Mouse (Mus musculus): Measurements from ENCODE around the gene Cebpz. TPM values are rescaled to one million over a fixed set of nuclear protein-coding genes. Genes with fewer than 3 reads are reported as not detected.

The Cebpz gene
- polyA plus RNA-seq, 1 experiment from 2014 or later, result 65.6 TPM

GRCm38 (mm10) chr17:78937229-78937853 is 475 bp upstream of the Cebpz start:
- H3K4me2 ChIP-seq (replicated peaks), result peak overlapping the region; percentile 75
- peak overlapping the region; percentile 81 for H3K4me3 ChIP-seq
- peak; percentile 30; the same call in 1 of the 2 replicates for ATAC-seq (ENCODE audit: low FRiP score)
- peak overlapping the region; percentile 71 for H3K9ac ChIP-seq
- no peaks in the 10 kb centered on the region for H3K27me3 ChIP-seq
- H3K4me1 ChIP-seq, result peaks cover 18% of the 10 kb centered on the region
- H3K36me3 ChIP-seq, result peaks cover 36% of the 10 kb centered on the region
- peak overlapping the region; percentile 40; the same call in 1 of the 2 replicates for H3K27ac ChIP-seq
- H3K9me3 ChIP-seq (replicated peaks), result no peaks in the 10 kb centered on the region
- 11% methylated on average over 26 of the region's 26 CpGs for WGBS

DNA sequence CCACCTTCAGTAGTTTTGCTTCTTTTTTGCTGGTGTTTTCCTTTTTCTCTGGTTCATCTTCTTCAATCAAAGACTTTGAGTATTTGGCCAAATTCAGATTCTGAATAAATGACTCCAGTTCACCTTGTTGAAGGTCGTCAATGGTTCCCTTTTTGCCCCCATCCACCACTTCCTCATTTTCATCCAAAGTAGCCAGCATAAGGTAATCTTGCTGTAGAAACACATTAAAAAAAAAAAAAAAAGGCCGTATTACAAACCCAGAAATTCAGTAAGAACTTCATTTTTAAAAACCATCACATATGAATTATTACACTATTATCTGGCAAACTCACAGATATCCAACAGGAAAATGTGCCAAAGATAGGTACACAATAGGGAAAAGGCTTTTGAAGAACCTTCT is 1.0 kb downstream of the Cebpz start:
- H3K36me3 ChIP-seq, result peaks cover 41% of the 10 kb centered on the region
- 86% methylated on average over 2 of the region's 2 CpGs for WGBS
- no peaks in the 10 kb centered on the region for H3K27me3 ChIP-seq
- ATAC-seq (ENCODE audit: low FRiP score), result no peak
- H3K27ac ChIP-seq, result no peak overlapping the region
- H3K4me2 ChIP-seq (replicated peaks), result peak overlapping the region; percentile 75
- peak overlapping the region; percentile 81 for H3K4me3 ChIP-seq
- H3K4me1 ChIP-seq, result peaks cover 18% of the 10 kb centered on the region
- peak overlapping the region; percentile 75 for H3K9ac ChIP-seq
- H3K9me3 ChIP-seq (replicated peaks), result no peaks in the 10 kb centered on the region

GRCm38 (mm10) chr17:78917696-78918095 is 19.2 kb downstream of the Cebpz start:
- Histone ChIP-seq H3K4me3 (no peak overlapping the region; the same call in 1 of the 2 replicates), H3K9ac (peak overlapping the region; percentile 78; the same call in 1 of the 2 replicates)

DNA sequence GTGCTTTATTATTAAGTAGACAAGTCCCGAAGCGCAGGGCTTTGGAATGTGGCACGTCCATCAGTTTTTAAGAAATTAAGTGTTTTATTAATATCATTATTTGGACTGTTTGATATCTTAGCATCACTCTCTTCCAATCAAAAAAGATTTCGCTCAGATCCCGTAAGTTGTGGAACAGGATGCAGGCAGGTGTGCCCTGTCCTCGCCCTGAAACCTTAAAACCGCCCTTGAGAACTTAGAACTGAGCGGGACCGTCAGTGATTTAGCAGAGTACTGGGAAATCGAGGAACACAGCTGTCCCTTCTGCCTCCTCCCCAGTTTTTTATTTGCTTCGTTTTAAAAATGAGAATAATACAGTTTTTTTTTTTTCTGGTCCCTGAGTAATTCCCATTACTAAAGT is 20.0 kb downstream of the Cebpz start:
- H3K27ac ChIP-seq, result peak overlapping the region; percentile 83
- H3K4me3 ChIP-seq, result peak overlapping the region; percentile 66
- H3K27me3 ChIP-seq, result no peaks in the 10 kb centered on the region
- WGBS, result 4% methylated on average over 11 of the region's 11 CpGs
- H3K9me3 ChIP-seq (replicated peaks), result no peaks in the 10 kb centered on the region
- peaks cover 26% of the 10 kb centered on the region for H3K36me3 ChIP-seq
- ATAC-seq (ENCODE audit: low FRiP score), result peak; percentile 21
- H3K9ac ChIP-seq, result peak overlapping the region; percentile 78
- H3K4me2 ChIP-seq (replicated peaks), result peak overlapping the region; percentile 68
- peaks cover 14% of the 10 kb centered on the region for H3K4me1 ChIP-seq

More at GRCm38 (mm10) chr17:78917696-78918095, 19.2 kb downstream of the Cebpz start:
- H3K27me3 ChIP-seq, result no peaks in the 10 kb centered on the region
- no peak overlapping the region for H3K27ac ChIP-seq
- H3K36me3 ChIP-seq, result peaks cover 33% of the 10 kb centered on the region
- no peaks in the 10 kb centered on the region for H3K9me3 ChIP-seq (replicated peaks)
- peak overlapping the region; percentile 68 for H3K4me2 ChIP-seq (replicated peaks)
- H3K4me1 ChIP-seq, result peaks cover 14% of the 10 kb centered on the region
- 54% methylated on average over 6 of the region's 6 CpGs for WGBS
- ATAC-seq (ENCODE audit: low FRiP score), result no peak

- ATAC-seq (ENCODE audit: low FRiP score), result peak; percentile 96
- under 1% methylated on average over 37 of the region's 37 CpGs for WGBS
These were observed 20.5 kb downstream of the Cebpz start, which contains the start of gene Cebpzos for GRCm38 (mm10) chr17:78916369-78916813. Gene Cebpzos (plus strand): TSS chr17:78916500.

DNA sequence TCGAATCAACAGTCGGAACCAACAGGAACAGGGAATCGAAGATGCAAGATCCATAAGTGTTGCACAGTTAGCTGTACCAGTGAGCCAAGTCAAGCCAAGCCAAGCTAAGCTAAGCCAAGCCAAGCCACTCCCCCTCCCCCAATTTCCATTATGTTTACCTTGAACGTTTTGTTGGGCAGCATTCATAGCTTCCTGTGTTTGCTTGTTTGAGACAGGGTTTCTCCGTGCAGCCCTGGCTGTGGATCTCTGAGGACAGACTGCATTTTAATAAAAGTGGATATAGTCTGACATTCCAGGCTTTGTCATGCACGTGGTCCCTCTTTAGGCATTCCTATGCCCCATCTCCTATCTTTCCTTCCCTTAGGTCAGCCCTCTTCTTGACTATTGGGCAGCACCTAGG is 21.1 kb downstream of the Cebpz start:
- peak overlapping the region; percentile 68 for H3K4me2 ChIP-seq (replicated peaks)
- peak; percentile 12 for ATAC-seq (ENCODE audit: low FRiP score)
- no peaks in the 10 kb centered on the region for H3K9me3 ChIP-seq (replicated peaks)
- WGBS, result 53% methylated on average over 6 of the region's 6 CpGs
- no peak overlapping the region for H3K9ac ChIP-seq
- H3K4me3 ChIP-seq, result peak overlapping the region; percentile 66
- H3K4me1 ChIP-seq, result peaks cover 14% of the 10 kb centered on the region
- peaks cover 17% of the 10 kb centered on the region for H3K36me3 ChIP-seq
- H3K27ac ChIP-seq, result peak overlapping the region; percentile 83; the same call in 1 of the 2 replicates
- H3K27me3 ChIP-seq, result no peaks in the 10 kb centered on the region

More at GRCm38 (mm10) chr17:78916369-78916813, 20.5 kb downstream of the Cebpz start, which contains the start of gene Cebpzos:
- Histone ChIP-seq H3K9ac (peak within 1 kb of the TSS; percentile 78), H3K36me3 (peaks cover 21% of the 10 kb centered on the region), H3K4me1 (peaks cover 14% of the 10 kb centered on the region), H3K27me3 (no peaks in the 10 kb centered on the region), H3K27ac (peak within 1 kb of the TSS; percentile 83), H3K4me2 (replicated peaks) (peak within 1 kb of the TSS; percentile 68), H3K4me3 (peak within 1 kb of the TSS; percentile 66), H3K9me3 (replicated peaks) (no peaks in the 10 kb centered on the region)

GRCm38 (mm10) chr17:78913921-78914320 is 22.9 kb downstream of the Cebpz start:
- no peak overlapping the region for H3K27ac ChIP-seq
- peaks cover 14% of the 10 kb centered on the region for H3K4me1 ChIP-seq
- H3K4me2 ChIP-seq (replicated peaks), result no peak overlapping the region
- no peak overlapping the region for H3K9ac ChIP-seq
- H3K27me3 ChIP-seq, result no peaks in the 10 kb centered on the region
- 75% methylated on average over 3 of the region's 3 CpGs for WGBS
- no peaks in the 10 kb centered on the region for H3K9me3 ChIP-seq (replicated peaks)
- H3K4me3 ChIP-seq, result no peak overlapping the region
- H3K36me3 ChIP-seq, result peaks cover 5% of the 10 kb centered on the region
- no peak for ATAC-seq (ENCODE audit: low FRiP score)

- no peak overlapping the region for H3K27ac ChIP-seq
- H3K4me2 ChIP-seq (replicated peaks), result peak overlapping the region; percentile 48
- H3K9ac ChIP-seq, result 0 out of 2 replicates have a peak overlapping the region, but pooled peaks have one; percentile 35
- H3K36me3 ChIP-seq, result no peaks in the 10 kb centered on the region
- H3K9me3 ChIP-seq (replicated peaks), result no peaks in the 10 kb centered on the region
- peaks cover 14% of the 10 kb centered on the region for H3K4me1 ChIP-seq
- H3K27me3 ChIP-seq, result no peaks in the 10 kb centered on the region
- WGBS, result 32% methylated on average over 6 of the region's 6 CpGs
- peak overlapping the region; percentile 31 for H3K4me3 ChIP-seq
- peak; percentile 56 for ATAC-seq (ENCODE audit: low FRiP score)
These were observed 24.0 kb downstream of the Cebpz start for GRCm38 (mm10) chr17:78912861-78913281.

GRCm38 (mm10) chr17:78909374-78909773 is 27.5 kb downstream of the Cebpz start:
- Histone ChIP-seq H3K27me3 (no peaks in the 10 kb centered on the region), H3K4me1 (no peaks in the 10 kb centered on the region), H3K27ac (no peak overlapping the region), H3K9ac (no peak overlapping the region), H3K4me2 (replicated peaks) (no peak overlapping the region), H3K9me3 (replicated peaks) (no peaks in the 10 kb centered on the region), H3K36me3 (no peaks in the 10 kb centered on the region), H3K4me3 (no peak overlapping the region)
- ATAC-seq (ENCODE audit: low FRiP score), result no peak
- WGBS, result 81% methylated on average over 2 of the region's 2 CpGs

DNA sequence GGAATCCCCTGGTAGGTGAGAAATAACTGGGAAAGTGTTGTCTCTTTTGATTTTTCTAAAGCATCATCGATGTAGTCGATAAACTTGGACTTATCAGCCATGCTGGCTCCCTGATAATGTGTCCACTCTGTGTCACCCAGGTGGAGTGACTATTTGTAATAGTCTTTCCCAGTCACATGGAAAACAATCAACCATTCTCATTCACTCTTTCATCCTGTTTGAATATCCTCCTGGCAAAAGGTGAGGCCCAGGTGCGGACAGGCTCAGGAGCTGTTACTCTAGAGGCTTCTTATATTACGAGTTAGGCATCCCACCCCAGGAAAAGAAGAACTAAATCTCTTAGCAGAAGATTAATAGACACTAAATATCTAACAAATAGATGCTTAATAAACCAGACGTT is 30.0 kb downstream of the Cebpz start, which contains the start of gene Sult6b1:
Gene Sult6b1 (minus strand): TSS at position 101 of the 400 bp plus-strand sequence.
- no peak within 1 kb of the TSS for H3K27ac ChIP-seq
- H3K36me3 ChIP-seq, result no peaks in the 10 kb centered on the region
- H3K4me3 ChIP-seq, result no peak within 1 kb of the TSS
- H3K4me2 ChIP-seq (replicated peaks), result no peak within 1 kb of the TSS
- no peak within 1 kb of the TSS for H3K9ac ChIP-seq
- no peaks in the 10 kb centered on the region for H3K9me3 ChIP-seq (replicated peaks)
- no peak for ATAC-seq (ENCODE audit: low FRiP score)
- 82% methylated on average over 5 of the region's 5 CpGs for WGBS
- no peaks in the 10 kb centered on the region for H3K27me3 ChIP-seq
- H3K4me1 ChIP-seq, result no peaks in the 10 kb centered on the region

GRCm38 (mm10) chr17:78903158-78903557 is 33.7 kb downstream of the Cebpz start:
- Histone ChIP-seq H3K4me3 (no peak overlapping the region), H3K27me3 (no peaks in the 10 kb centered on the region), H3K27ac (no peak overlapping the region), H3K4me2 (replicated peaks) (no peak overlapping the region), H3K36me3 (no peaks in the 10 kb centered on the region), H3K9ac (no peak overlapping the region), H3K4me1 (no peaks in the 10 kb centered on the region), H3K9me3 (replicated peaks) (no peaks in the 10 kb centered on the region)
- no peak for ATAC-seq (ENCODE audit: low FRiP score)
- 87% methylated on average over 2 of the region's 2 CpGs for WGBS

DNA sequence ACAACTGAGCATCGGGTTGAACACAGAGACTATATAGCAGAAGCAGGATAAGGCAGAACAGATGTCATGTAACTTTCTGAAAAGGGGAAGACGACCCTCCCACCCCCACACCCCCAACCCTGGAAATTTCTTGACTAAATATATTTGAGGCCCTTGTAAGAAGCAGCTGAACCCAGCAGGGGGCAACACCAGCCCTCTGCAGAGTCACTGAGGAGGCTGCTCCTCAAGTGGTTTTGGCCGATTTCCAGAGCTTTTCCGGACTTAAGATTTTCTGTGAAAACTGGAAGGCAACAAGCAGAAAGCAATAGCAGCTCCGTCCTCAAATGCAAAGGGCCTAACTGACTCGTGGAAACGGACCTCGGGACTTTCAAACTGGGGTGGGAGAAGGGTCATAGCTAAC is 41.5 kb downstream of the Cebpz start:
- ATAC-seq (ENCODE audit: low FRiP score), result no peak
- Histone ChIP-seq H3K27ac (no peak overlapping the region), H3K27me3 (no peaks in the 10 kb centered on the region), H3K4me2 (replicated peaks) (no peak overlapping the region), H3K9me3 (replicated peaks) (no peaks in the 10 kb centered on the region), H3K9ac (no peak overlapping the region), H3K4me1 (no peaks in the 10 kb centered on the region), H3K4me3 (no peak overlapping the region), H3K36me3 (no peaks in the 10 kb centered on the region)
- WGBS, result 48% methylated on average over 8 of the region's 8 CpGs
